9 mouse cellular contexts compared by ENCODE assay signal in the genomic region with DNA sequence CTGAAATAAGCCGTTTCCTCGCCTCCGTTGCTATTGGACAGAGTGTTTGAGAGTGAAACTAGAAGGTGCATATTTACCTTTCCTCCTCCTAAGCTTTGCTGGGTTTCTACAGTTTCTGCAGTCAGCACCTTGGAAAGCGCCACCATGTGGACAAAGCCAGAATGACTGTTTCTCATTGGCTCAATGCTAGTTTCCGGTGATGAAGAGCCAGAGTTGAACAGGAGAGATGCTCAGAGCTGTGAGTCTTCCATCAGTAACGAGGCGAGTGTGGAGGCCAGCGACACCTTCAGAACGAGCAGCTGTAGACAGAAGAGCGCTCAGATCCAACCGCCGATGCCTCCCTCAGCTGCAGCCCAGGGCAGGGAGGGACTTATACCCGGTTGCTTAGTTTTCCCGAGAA. TPM values are rescaled to one million over a fixed set of nuclear protein-coding genes. Genes with fewer than 3 reads are reported as not detected.
DNase-seq lines count a peak whose midpoint lies in the region; ATAC-seq lines count a peak whose summit lies in the region.
"Had no signal": no experiment of that assay in that cellular context is flagged by ENCODE, and none has a peak within 500 bp of the region (broad histone marks: within the 10 kb centered on the region; RNA-seq: fewer than 3 reads in every experiment).

No protein-coding gene starts in this region.

- no peak overlapping the region for H3K4me3 ChIP-seq in heart, embryonic 12.5 days
- H3K4me3 ChIP-seq: limb, embryonic 15.5 days had no signal

- peaks cover 18% of the 10 kb centered on the region for H3K27me3 ChIP-seq in heart, embryonic 12.5 days (replicated peaks)

- no peak for ATAC-seq in heart, embryonic 12.5 days (ENCODE audit: insufficient number of reproducible peaks, low FRiP score)

- no peaks in the 10 kb centered on the region for H3K9me3 ChIP-seq in heart, embryonic 12.5 days (replicated peaks)
- H3K9me3 ChIP-seq: limb, embryonic 15.5 days had no signal

- no peak overlapping the region for H3K4me2 ChIP-seq in heart, embryonic 12.5 days
- H3K4me2 ChIP-seq: limb, embryonic 15.5 days had no signal

- peaks cover 17% of the 10 kb centered on the region for H3K4me1 ChIP-seq in heart, embryonic 12.5 days (replicated peaks)

- peak; percentile 64 for DNase-seq in heart, postnatal 4 days
- DNase-seq in B cell, adult 2 months, result peak; percentile 59 to 66
- DNase-seq in MEL-GATA-1-ER (ENCODE audit: extremely low read depth, low read depth), result peak; percentile 33
- peak; percentile 70 for DNase-seq in forelimb bud, embryonic 11.5 days (ENCODE audit: low read depth, low spot score)
- peak; percentile 65 for DNase-seq in mesoderm, embryonic 11.5 days (ENCODE audit: low read depth, low spot score)
- peak; percentile 35 for DNase-seq in telencephalon, adult 2 months (ENCODE audit: low read depth, low spot score)
- DNase-seq in urinary bladder, adult 2 months (ENCODE audit: low spot score), result no peak

- no peak overlapping the region for H3K27ac ChIP-seq in heart, embryonic 12.5 days (ENCODE audit: poor library complexity, severe bottlenecking)
- H3K27ac ChIP-seq: limb, embryonic 15.5 days had no signal

- H3K36me3 ChIP-seq in heart, embryonic 12.5 days, result no peaks in the 10 kb centered on the region
- H3K36me3 ChIP-seq: limb, embryonic 15.5 days had no signal

- H3K9ac ChIP-seq in heart, embryonic 12.5 days, result no peak overlapping the region
- H3K9ac ChIP-seq: limb, embryonic 15.5 days had no signal

- 43% methylated on average over 14 of the region's 14 CpGs for WGBS in heart, embryonic 12.5 days

RNA-seq across cellular contexts. Expression of a gene that starts 4.1 kb away (rescaled TPM):
- total RNA-seq in heart, postnatal 4 days (2021), result under 1 TPM in 1 of 2 experiments, not detected in 1; 0.02 TPM
- polyA plus RNA-seq in heart, embryonic 12.5 days (2016; fragmentation: Nextera tagmentation; extraction: Ambion mirVana), result 0.15 TPM in 2 replicates
- polyA plus RNA-seq in urinary bladder, adult 2 months (2012; rRNA removed), result 0.39 and 0.57 TPM in 2 replicates

RNA-seq across cellular contexts. Expression of a gene that starts 17.6 kb away (rescaled TPM):
- 1 to 10 TPM; 7.3 to 7.5 TPM for total RNA-seq in heart, postnatal 4 days (2021)
- 6.1 and 7.0 TPM in 2 replicates for polyA plus RNA-seq in heart, embryonic 12.5 days (2016; fragmentation: Nextera tagmentation; extraction: Ambion mirVana)
- 0.03 TPM in 1 of 2 replicates, not detected in the other for polyA plus RNA-seq in urinary bladder, adult 2 months (2012; rRNA removed)

RNA-seq across cellular contexts. Expression of a gene that starts 45.5 kb away (rescaled TPM):
- 10 to 100 TPM; 84.2 to 91.4 TPM for total RNA-seq in heart, postnatal 4 days (2021)
- polyA plus RNA-seq in heart, embryonic 12.5 days (2016; fragmentation: Nextera tagmentation; extraction: Ambion mirVana), result 104 and 107 TPM in 2 replicates
- 22.8 and 28.5 TPM in 2 replicates for polyA plus RNA-seq in urinary bladder, adult 2 months (2012; rRNA removed)

RNA-seq across cellular contexts. Expression of a gene that starts 45.7 kb away (rescaled TPM):
- under 1 TPM; 0.05 to 0.09 TPM for total RNA-seq in heart, postnatal 4 days (2021)
- polyA plus RNA-seq in heart, embryonic 12.5 days (2016; fragmentation: Nextera tagmentation; extraction: Ambion mirVana), result 0.15 and 0.18 TPM in 2 replicates
- 0.03 and 0.06 TPM in 2 replicates for polyA plus RNA-seq in urinary bladder, adult 2 months (2012; rRNA removed)
